Mouse (Mus musculus): Measurements from ENCODE around the gene Clcf1.

The Clcf1 gene

GRCm38 (mm10) chr19:4194021-4194724 lies 19.9 kb upstream of the Clcf1 start:
- peak; percentile 49 for DNase-seq

GRCm38 (mm10) chr19:4194776-4195650 lies 19.0 kb upstream of the Clcf1 start:
- peak; percentile 89 for DNase-seq

GRCm38 (mm10) chr19:4196048-4196447 lies 18.0 kb upstream of the Clcf1 start:
- no peak for DNase-seq

GRCm38 (mm10) chr19:4196548-4196947 lies 17.5 kb upstream of the Clcf1 start:
- DNase-seq: peak; percentile 62

GRCm38 (mm10) chr19:4197180-4197579 lies 16.9 kb upstream of the Clcf1 start:
- DNase-seq: no peak

- peak; percentile 98 for DNase-seq
These were observed 12.6 kb upstream of the Clcf1 start, which contains the start of gene Rad9a for GRCm38 (mm10) chr19:4201291-4201909. Gene Rad9a (minus strand): TSS chr19:4201662.

GRCm38 (mm10) chr19:4202149-4202548 lies 11.9 kb upstream of the Clcf1 start:
- peak; percentile 49 for DNase-seq

- no peak for DNase-seq
These were observed 10.9 kb upstream of the Clcf1 start for GRCm38 (mm10) chr19:4203148-4203547.

- DNase-seq: no peak
These were observed 10.3 kb upstream of the Clcf1 start for GRCm38 (mm10) chr19:4203604-4204326.

GRCm38 (mm10) chr19:4204889-4205288 lies 9.1 kb upstream of the Clcf1 start:
- DNase-seq: no peak

- DNase-seq: peak; percentile 71
These were observed 7.1 kb upstream of the Clcf1 start for GRCm38 (mm10) chr19:4206971-4207370.

GRCm38 (mm10) chr19:4208563-4208962 lies 5.5 kb upstream of the Clcf1 start:
- DNase-seq: no peak

- DNase-seq: no peak
These were observed 2.0 kb upstream of the Clcf1 start for GRCm38 (mm10) chr19:4211891-4212588.

- no peak for DNase-seq
These were observed 489 bp upstream of the Clcf1 start for GRCm38 (mm10) chr19:4213524-4213974.

- DNase-seq: no peak
These were observed 873 bp downstream of the Clcf1 start for GRCm38 (mm10) chr19:4214771-4215450.

- no peak for DNase-seq
These were observed 1.4 kb downstream of the Clcf1 start for GRCm38 (mm10) chr19:4215451-4215840.

GRCm38 (mm10) chr19:4216041-4216685 lies 2.1 kb downstream of the Clcf1 start:
- DNase-seq: peak; percentile 42

- no peak for DNase-seq
These were observed 3.1 kb downstream of the Clcf1 start for GRCm38 (mm10) chr19:4217140-4217539.

- no peak for DNase-seq
These were observed 3.8 kb downstream of the Clcf1 start for GRCm38 (mm10) chr19:4217855-4218254.

GRCm38 (mm10) chr19:4218293-4218692 lies 4.3 kb downstream of the Clcf1 start:
- no peak for DNase-seq

- no peak for DNase-seq
These were observed 4.7 kb downstream of the Clcf1 start for GRCm38 (mm10) chr19:4218784-4219183.

Measured in cerebellum, adult 9-11 months (tissue).